In the genomic region with DNA sequence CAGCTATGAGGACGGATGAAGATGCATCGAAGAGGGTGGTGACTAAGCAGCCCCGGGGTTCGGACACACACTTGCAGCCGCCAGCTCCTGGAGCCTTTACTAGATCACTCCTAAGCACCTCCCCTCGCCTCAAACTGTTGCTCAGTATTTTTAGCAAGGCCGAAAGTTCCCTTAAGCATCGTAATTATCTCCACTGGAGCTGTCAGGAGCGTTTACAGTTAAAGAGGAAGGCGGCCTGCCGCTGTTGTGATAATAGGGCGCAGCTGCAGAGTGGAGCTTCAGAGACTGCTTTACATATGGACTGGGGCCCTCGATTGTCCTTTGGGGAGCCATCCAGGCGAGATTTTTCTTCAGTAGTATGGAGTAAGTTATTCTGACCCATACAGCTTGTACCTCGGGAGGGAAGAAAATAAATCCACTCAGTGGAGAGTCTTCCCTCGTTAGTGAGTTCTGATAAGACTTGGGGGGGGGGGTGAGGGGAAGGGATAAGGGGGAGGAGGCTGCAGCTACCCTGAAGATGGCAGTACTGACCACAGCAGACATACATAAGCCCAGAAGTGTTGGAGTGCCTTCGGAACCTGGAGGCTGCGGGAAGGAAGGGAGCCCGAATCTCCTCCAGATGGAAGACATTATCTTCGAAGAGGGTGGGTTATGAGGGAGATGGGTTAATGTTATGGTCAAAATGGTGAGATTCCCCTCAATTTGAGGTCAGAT, we compare ENCODE assay signal across 12 mouse cellular contexts.
DNase-seq lines count a peak whose midpoint lies in the region; ATAC-seq lines count a peak whose summit lies in the region.
"Had no signal": no experiment of that assay in that cellular context is flagged by ENCODE, and none has a peak within 500 bp of the region (broad histone marks: within the 10 kb centered on the region; RNA-seq: fewer than 3 reads in every experiment).

No protein-coding gene starts in this region.

- no peak overlapping the region for H3K27ac ChIP-seq in heart, embryonic 13.5 days (replicated peaks)

- DNase-seq in heart, postnatal 14 days, result no peak
- DNase-seq in testis, postnatal 10 days (ENCODE audit: low spot score), result peak; percentile 16
- no peak for DNase-seq in testis, postnatal 14 days (ENCODE audit: low spot score)
- no peak for DNase-seq in gastrocnemius, adult 8-10 months (ENCODE audit: low spot score in 2 of 2)
- DNase-seq in spleen, postnatal 10 days (ENCODE audit: low spot score in 2 of 2), result no peak
- DNase-seq: B cell, adult 2 months; thymus, postnatal 36 days had no signal

- H3K36me3 ChIP-seq in heart, embryonic 13.5 days, result no peaks in the 10 kb centered on the region

- ATAC-seq in heart, embryonic 13.5 days (ENCODE audit: extremely low read depth, insufficient number of reproducible peaks, low FRiP score, low TSS enrichment), result no peak; the same call in 1 of the 2 replicates
- ATAC-seq in megakaryocyte progenitor cell, adult 5-6 weeks (replicated peaks; ENCODE audit: poor library complexity), result peak; percentile 89
- ATAC-seq in erythroblast, adult 5-6 weeks (replicated peaks; ENCODE audit: low FRiP score, poor library complexity, severe bottlenecking), result no peak
- ATAC-seq: activated CD4-positive, CD25-positive, alpha-beta regulatory T cell, adult 4 months had no signal

- no peak overlapping the region for H3K9ac ChIP-seq in heart, embryonic 13.5 days

- peaks cover 8% of the 10 kb centered on the region; the same call in 1 of the 2 replicates for H3K9me3 ChIP-seq in heart, embryonic 13.5 days

- H3K4me3 ChIP-seq in heart, embryonic 13.5 days, result peak overlapping the region; percentile 16
- H3K4me3 ChIP-seq: myocyte had no signal

- WGBS in heart, embryonic 13.5 days, result 14% methylated on average over 20 of the region's 20 CpGs

- peak overlapping the region; percentile 58 for H3K4me2 ChIP-seq in heart, embryonic 13.5 days

- intact Hi-C loops in heart, postnatal 14 days (cut with DNase I), result no loop called here

- peaks cover 11% of the 10 kb centered on the region for H3K4me1 ChIP-seq in heart, embryonic 13.5 days

- no peaks in the 10 kb centered on the region for H3K27me3 ChIP-seq in heart, embryonic 13.5 days (replicated peaks)
